Mouse (Mus musculus) MEL (cell line): ENCODE measurements at regions not wholly inside any gene's neighbourhood (a gene's known extent, or its start where the extent isn't known, plus 50 kb on each side); places are given as distances from the start of the nearest gene placed in this dataset.

Source experiments
- DNase-seq: peaks from one replicate; pipeline ENCODE4 v3.0.0; 2011; ENCODE audit warnings: low read depth, low spot score
- H3K27ac ChIP-seq: 2 replicates; pipeline ENCODE4 v1.5.1; 2012; ENCODE audit warnings: low read depth, mild to moderate bottlenecking, control low read depth, low read length, moderate library complexity; ENCODE audit not compliant: control insufficient read depth
- H3K27me3 ChIP-seq, 2 experiments: fragments of 150-350 bp in 1 of 2; sonication (generic) in 1 of 2; 2 replicates each; pipeline ENCODE4 v1.6.1; 2012; ENCODE audit warnings: low read length in 2 of 2, mild to moderate bottlenecking in 2 of 2, improper control_type of control experiment in 1 of 2, moderate library complexity in 1 of 2; ENCODE audit not compliant: insufficient read depth in 2 of 2, control insufficient read depth in 1 of 2
- H3K36me3 ChIP-seq, 2 experiments: 2 replicates each; pipeline ENCODE4 v1.6.1; 2012 to 2014; ENCODE audit warnings: low read length in 2 of 2, improper control_type of control experiment in 1 of 2, inconsistent platforms in 1 of 2, mild to moderate bottlenecking in 1 of 2; ENCODE audit not compliant: insufficient read depth in 2 of 2, control insufficient read depth in 1 of 2
- H3K4me1 ChIP-seq, 2 experiments: fragments of 150-350 bp in 1 of 2; sonication (generic) in 1 of 2; 2 replicates each; pipeline ENCODE4 v1.6.1; 2012; ENCODE audit warnings: low read length in 2 of 2, improper control_type of control experiment in 1 of 2, mild to moderate bottlenecking in 1 of 2; ENCODE audit not compliant: insufficient read depth in 2 of 2, control insufficient read depth in 1 of 2
- H3K4me3 ChIP-seq, 2 experiments: fragments of 150-350 bp in 1 of 2; sonication (generic) in 1 of 2; 2 replicates each; pipeline ENCODE4 v1.5.1; 2012; ENCODE audit warnings: low read depth in 2 of 2, low read length in 2 of 2, mild to moderate bottlenecking in 2 of 2, moderate library complexity in 2 of 2, control low read depth in 1 of 2, improper control_type of control experiment in 1 of 2; ENCODE audit not compliant: control insufficient read depth in 1 of 2, insufficient read depth in 1 of 2
- H3K79me2 ChIP-seq: 2 replicates; pipeline ENCODE4 v1.6.1; 2012; ENCODE audit warnings: mild to moderate bottlenecking, low read length, moderate library complexity; ENCODE audit not compliant: control insufficient read depth, poor library complexity, insufficient read depth
- H3K9ac ChIP-seq: 2 replicates; pipeline ENCODE4 v1.6.1; 2012; ENCODE audit warnings: low read depth, mild to moderate bottlenecking, control low read depth, low read length, moderate library complexity; ENCODE audit not compliant: control insufficient read depth, poor library complexity, severe bottlenecking
- H3K9me3 ChIP-seq: fragments of 150-350 bp; sonication (generic); replicated peaks from 2 replicates; pipeline ENCODE4 v1.6.1; 2012; ENCODE audit warnings: mild to moderate bottlenecking, low read length, improper control_type of control experiment, moderate library complexity; ENCODE audit not compliant: insufficient read depth
- BHLHE40 ChIP-seq: IDR thresholded peaks from 2 replicates; pipeline ENCODE4 v1.6.1; 2012; ENCODE audit warnings: low read depth, mild to moderate bottlenecking, inconsistent platforms, low read length, improper control_type of control experiment, borderline replicate concordance
- CHD2 ChIP-seq: IDR thresholded peaks from 2 replicates; pipeline ENCODE4 v1.6.1; 2011; ENCODE audit warnings: low read length, improper control_type of control experiment
- ETS1 ChIP-seq: IDR thresholded peaks from 2 replicates; pipeline ENCODE4 v1.6.1; 2012; ENCODE audit warnings: low read depth, mild to moderate bottlenecking, inconsistent platforms, low read length, improper control_type of control experiment, moderate library complexity
- GABPA ChIP-seq: IDR thresholded peaks from 2 replicates; pipeline ENCODE4 v1.6.1; 2012; ENCODE audit warnings: low read depth, mild to moderate bottlenecking, inconsistent platforms, low read length, improper control_type of control experiment, moderate library complexity
- KAT2A ChIP-seq: conservative IDR thresholded peaks from 2 replicates; pipeline ENCODE4 v1.6.1; 2012; ENCODE audit warnings: low read depth, low read length, improper control_type of control experiment, inconsistent platforms
- MAFK ChIP-seq: IDR thresholded peaks from 2 replicates; pipeline ENCODE4 v1.6.1; 2011; ENCODE audit warnings: low read depth, mild to moderate bottlenecking, low read length, improper control_type of control experiment, borderline replicate concordance
- MAX ChIP-seq: IDR thresholded peaks from 2 replicates; pipeline ENCODE4 v1.6.1; 2011; ENCODE audit warnings: low read length, improper control_type of control experiment
- MAZ ChIP-seq: IDR thresholded peaks from 2 replicates; pipeline ENCODE4 v1.6.1; 2012; ENCODE audit warnings: low read depth, mild to moderate bottlenecking, inconsistent platforms, low read length, improper control_type of control experiment
- MEF2A ChIP-seq: IDR thresholded peaks from 2 replicates; pipeline ENCODE4 v1.6.1; 2014; ENCODE audit warnings: low read depth, mild to moderate bottlenecking, inconsistent platforms, low read length, improper control_type of control experiment; ENCODE audit not compliant: poor library complexity, insufficient replicate concordance, severe bottlenecking; ENCODE audit errors: extremely low read depth
- MXI1 ChIP-seq: IDR thresholded peaks from 2 replicates; pipeline ENCODE4 v1.6.1; 2011; ENCODE audit warnings: mild to moderate bottlenecking, low read depth, low read length, improper control_type of control experiment
- MYB ChIP-seq: IDR thresholded peaks from 2 replicates; pipeline ENCODE4 v1.6.1; 2011; ENCODE audit warnings: mild to moderate bottlenecking, low read depth, low read length, improper control_type of control experiment
- NRF1 ChIP-seq: IDR thresholded peaks from 2 replicates; pipeline ENCODE4 v1.6.1; 2014; ENCODE audit warnings: low read depth, mild to moderate bottlenecking, inconsistent platforms, low read length, improper control_type of control experiment, moderate library complexity; ENCODE audit not compliant: poor library complexity, insufficient read depth, severe bottlenecking
- POLR2AphosphoS5 ChIP-seq: IDR thresholded peaks from 2 replicates; pipeline ENCODE4 v1.6.1; 2012; ENCODE audit warnings: low read depth, borderline replicate concordance, mild to moderate bottlenecking, inconsistent platforms, low read length, moderate library complexity, mixed read lengths
- RCOR1 ChIP-seq: IDR thresholded peaks from 2 replicates; pipeline ENCODE4 v1.6.1; 2012; ENCODE audit warnings: low read depth, mild to moderate bottlenecking, inconsistent platforms, low read length, improper control_type of control experiment
- SIN3A ChIP-seq: IDR thresholded peaks from 2 replicates; pipeline ENCODE4 v1.6.1; 2012; ENCODE audit warnings: low read length, improper control_type of control experiment, inconsistent platforms
- SMC3 ChIP-seq: IDR thresholded peaks from 2 replicates; pipeline ENCODE4 v1.6.1; 2011; ENCODE audit warnings: low read depth, low read length, improper control_type of control experiment
- TBP ChIP-seq: IDR thresholded peaks from 2 replicates; pipeline ENCODE4 v1.8.0; 2011; ENCODE audit warnings: low read depth, low read length, improper control_type of control experiment
- UBTF ChIP-seq: IDR thresholded peaks from 2 replicates; pipeline ENCODE4 v1.6.1; 2012; ENCODE audit warnings: low read depth, mild to moderate bottlenecking, inconsistent platforms, low read length, improper control_type of control experiment, moderate library complexity, borderline replicate concordance; ENCODE audit not compliant: insufficient read depth
- USF1 ChIP-seq: IDR thresholded peaks from 2 replicates; pipeline ENCODE4 v1.6.1; 2014; ENCODE audit warnings: low read depth, mild to moderate bottlenecking, inconsistent platforms, low read length, improper control_type of control experiment, moderate library complexity
- ZKSCAN1 ChIP-seq: IDR thresholded peaks from 2 replicates; pipeline ENCODE4 v1.6.1; 2012; ENCODE audit warnings: low read depth, mild to moderate bottlenecking, inconsistent platforms, low read length, improper control_type of control experiment, moderate library complexity
- ZMIZ1 ChIP-seq: IDR thresholded peaks from 2 replicates; pipeline ENCODE4 v1.6.1; 2012; ENCODE audit warnings: low read depth, mild to moderate bottlenecking, inconsistent platforms, low read length, improper control_type of control experiment, moderate library complexity

DNA sequence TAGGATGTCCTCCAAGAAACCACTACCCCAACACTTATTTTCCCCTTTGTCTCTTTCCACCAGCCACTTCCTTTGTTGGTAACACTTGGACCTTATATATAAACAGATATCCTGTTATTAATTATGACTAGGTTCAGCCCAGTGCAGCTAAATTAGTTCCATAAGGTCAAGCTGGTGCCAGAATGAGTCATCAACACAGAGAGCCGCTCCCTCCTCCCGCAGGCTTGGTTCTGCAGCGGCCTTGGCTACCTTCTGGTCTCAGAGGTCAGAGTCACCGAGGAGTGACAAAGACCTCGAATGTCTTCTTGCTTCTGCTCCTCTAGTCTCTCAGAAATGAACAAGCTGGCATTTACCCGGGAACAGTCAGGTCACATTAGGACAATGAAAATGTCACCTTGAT lies 106.5 kb upstream of the Plcz1 start:
- no peaks in the 10 kb centered on the region for H3K27me3 ChIP-seq
- no peaks in the 10 kb centered on the region for H3K4me1 ChIP-seq
- no peak overlapping the region for H3K27ac ChIP-seq
- H3K4me3 ChIP-seq, result no peak overlapping the region
- no peak overlapping the region for H3K9ac ChIP-seq
- TF ChIP-seq UBTF, result no peak
- no peak for TF ChIP-seq ZMIZ1
- TF ChIP-seq RCOR1, result no peak
- TF ChIP-seq MYB, result no peak
- no peak for TF ChIP-seq NRF1
- no peak for TF ChIP-seq GABPA
- TF ChIP-seq MAFK, result no peak
- TF ChIP-seq SIN3A, result no peak
- TF ChIP-seq ETS1, result no peak
- no peak for TF ChIP-seq KAT2A
- no peak for TF ChIP-seq MAX
- TF ChIP-seq ZKSCAN1, result no peak
- no peak for TF ChIP-seq MAZ
- TF ChIP-seq SMC3, result no peak
- TF ChIP-seq TBP, result no peak
- no peak for DNase-seq
- no peaks in the 10 kb centered on the region for H3K9me3 ChIP-seq
- H3K36me3 ChIP-seq, result no peaks in the 10 kb centered on the region
- H3K79me2 ChIP-seq, result no peaks in the 10 kb centered on the region

DNA sequence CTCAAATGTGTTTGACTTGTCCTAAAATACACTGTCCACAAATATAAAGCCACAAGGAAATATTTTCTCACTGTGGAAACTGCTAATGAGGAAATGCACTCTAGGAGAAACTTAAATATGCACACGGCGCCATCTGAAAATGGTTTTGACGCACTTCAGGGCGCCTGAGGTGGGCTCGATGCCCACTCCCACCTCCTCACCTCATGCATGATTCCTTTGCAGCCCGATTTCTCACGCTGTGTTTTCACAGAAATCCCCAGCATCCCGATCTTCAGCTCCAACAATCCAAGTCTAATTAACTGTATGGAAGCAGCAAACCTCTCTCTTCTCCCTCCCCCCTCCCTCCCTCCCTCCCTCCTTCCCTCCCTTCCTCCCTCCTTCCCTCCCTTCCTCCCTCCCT lies 92.5 kb upstream of the Plcz1 start:
- H3K9ac ChIP-seq, result no peak overlapping the region
- no peak overlapping the region for H3K27ac ChIP-seq
- H3K79me2 ChIP-seq, result no peaks in the 10 kb centered on the region
- no peak for TF ChIP-seq USF1
- TF ChIP-seq POLR2AphosphoS5, result no peak
- TF ChIP-seq MAFK, result no peak
- TF ChIP-seq MEF2A, result no peak
- no peak for TF ChIP-seq MAZ
- TF ChIP-seq CHD2, result no peak
- TF ChIP-seq SIN3A, result no peak
- no peak for TF ChIP-seq ZMIZ1
- TF ChIP-seq BHLHE40, result no peak
- TF ChIP-seq NRF1, result no peak
- no peak for TF ChIP-seq GABPA
- no peak for TF ChIP-seq SMC3
- TF ChIP-seq KAT2A, result no peak
- no peak for TF ChIP-seq MXI1
- no peak for DNase-seq
- H3K4me3 ChIP-seq, result no peak overlapping the region
- no peaks in the 10 kb centered on the region for H3K27me3 ChIP-seq
- H3K9me3 ChIP-seq, result no peaks in the 10 kb centered on the region
- H3K36me3 ChIP-seq, result no peaks in the 10 kb centered on the region
- no peaks in the 10 kb centered on the region for H3K4me1 ChIP-seq
